Mouse (Mus musculus) spleen, postnatal 36 days (tissue): Measurements from ENCODE around the gene Adam6b.
"Not testable (repeated sequence)": the region's sequence is repeated elsewhere in the genome, so short reads cannot be mapped to it uniquely, and the experiment has no call there.

Experiments
- DNase-seq, 2 experiments: peaks; one replicate each; pipeline ENCODE4 v3.0.0; 2022; ENCODE audit warnings: low spot score in 2 of 2, mixed read lengths in 1 of 2

Adam6b gene

DNA sequence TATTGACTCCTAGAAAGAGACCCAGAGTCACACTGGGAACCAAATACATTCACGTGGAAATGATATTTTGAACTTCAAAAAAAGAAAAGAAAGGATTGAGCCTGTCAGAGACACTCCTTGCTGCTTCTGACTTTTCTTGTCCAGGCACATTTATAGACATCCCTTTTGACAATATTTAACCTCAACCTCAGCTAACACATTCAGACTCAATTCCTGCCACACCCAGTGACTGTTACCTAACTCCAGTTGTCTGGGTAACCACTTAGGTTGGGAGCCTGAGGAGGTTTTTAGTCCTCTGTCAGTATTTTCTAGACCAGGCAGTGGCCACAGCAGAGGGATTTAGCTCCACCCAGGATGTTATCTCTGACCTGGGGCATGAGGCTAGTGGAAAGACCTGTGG, at the start of gene Adam6b:
Adam6b (plus strand) TSS at position 301 of the 400 bp plus-strand sequence.
- DNase-seq = not testable (repeated sequence)

DNA sequence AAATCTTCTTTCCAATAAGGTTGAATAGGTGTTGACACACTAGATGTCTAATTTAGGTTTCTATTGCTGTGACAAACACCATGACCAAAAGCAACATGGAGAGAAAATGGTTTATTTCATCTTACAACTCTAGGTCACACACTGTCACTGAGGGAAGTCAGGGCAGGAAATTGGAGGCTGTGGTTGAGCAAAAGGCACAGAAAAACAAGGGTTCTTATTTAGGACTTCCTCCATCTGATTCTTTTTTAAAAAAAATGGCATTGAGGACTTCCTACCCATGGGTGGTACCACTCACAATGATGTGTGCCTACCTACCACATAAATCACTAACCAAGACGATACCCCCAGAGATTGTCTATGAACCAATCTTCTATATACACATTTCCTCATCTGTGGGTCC, 43.2 kb upstream of the Adam6b start:
- DNase-seq = peak; percentile 27 to 42

DNA sequence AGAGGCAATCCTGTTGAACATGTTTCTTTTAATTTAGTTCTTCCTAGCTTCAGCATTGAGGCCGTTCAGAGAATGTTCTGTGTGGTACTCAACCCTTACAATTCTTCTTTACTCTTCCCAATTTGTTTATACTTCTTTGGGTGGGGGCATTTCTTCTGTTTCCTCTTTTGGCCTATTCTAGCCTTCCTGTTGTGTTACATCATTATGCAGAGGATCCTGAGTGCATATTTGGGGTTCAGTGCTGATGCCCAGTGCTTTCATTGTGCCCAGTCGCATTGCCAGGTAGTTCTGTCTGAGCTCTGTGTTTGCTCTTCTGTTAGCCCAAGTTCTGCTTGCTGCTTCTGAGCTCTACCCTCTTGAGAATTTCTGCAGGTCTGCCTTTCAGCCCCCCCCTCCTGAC, 13.1 kb upstream of the Adam6b start:
- DNase-seq = no peak

DNA sequence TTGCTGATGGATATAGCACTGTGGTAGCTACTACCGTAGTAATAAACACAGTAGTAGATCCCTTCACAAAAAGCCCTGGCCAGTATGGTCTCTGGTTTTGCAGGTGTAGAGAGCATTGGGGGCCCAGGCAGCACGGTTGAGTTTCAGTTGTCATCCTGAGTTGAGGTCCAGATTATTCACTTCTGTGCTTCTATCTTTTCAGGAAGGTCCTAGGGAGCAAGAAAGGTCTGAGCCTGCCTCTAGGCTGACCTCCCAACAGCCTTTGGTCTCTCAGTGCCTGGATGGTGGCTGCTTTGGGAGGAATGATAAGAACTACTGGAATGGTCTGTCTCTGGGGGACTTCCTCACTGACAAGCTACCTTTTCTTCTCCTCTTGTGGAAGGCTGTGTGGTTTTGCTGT, 7.2 kb upstream of the Adam6b start:
- no peak for DNase-seq

DNA sequence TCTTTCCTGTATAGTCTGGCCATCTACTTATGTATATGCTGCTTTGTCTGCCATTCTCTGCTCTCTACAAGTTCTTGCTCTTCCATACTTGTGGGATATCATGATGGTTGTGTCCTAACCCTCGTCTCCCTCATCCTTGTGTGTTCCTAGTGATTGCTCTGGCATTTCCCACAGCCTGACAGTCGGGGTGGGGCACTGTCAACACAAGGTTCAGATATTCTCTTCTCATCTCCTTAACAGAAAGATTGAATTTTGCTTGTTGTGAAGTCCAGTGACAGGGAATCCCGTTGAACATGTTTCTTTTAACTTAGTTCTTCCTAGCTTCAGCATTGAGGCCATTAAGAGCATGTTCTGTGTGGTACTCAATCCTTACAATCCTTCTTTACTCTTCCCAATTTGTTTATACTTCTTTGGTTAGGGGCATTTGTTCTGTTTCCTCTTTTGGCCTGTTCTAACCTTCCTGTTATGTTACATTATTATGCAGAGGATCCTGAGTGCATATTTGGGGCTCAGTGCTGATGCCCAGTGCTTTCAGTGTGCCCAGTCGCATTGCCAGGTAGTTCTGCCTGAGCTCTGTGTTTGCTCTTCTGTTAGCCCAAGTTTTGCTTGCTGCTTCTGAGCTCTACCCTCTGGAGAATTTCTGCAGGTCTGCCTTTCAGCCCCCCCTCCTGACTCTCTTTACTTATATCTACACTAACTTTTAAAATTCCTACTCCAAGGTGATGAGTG, 6.5 kb upstream of the Adam6b start:
- DNase-seq = no peak

DNA sequence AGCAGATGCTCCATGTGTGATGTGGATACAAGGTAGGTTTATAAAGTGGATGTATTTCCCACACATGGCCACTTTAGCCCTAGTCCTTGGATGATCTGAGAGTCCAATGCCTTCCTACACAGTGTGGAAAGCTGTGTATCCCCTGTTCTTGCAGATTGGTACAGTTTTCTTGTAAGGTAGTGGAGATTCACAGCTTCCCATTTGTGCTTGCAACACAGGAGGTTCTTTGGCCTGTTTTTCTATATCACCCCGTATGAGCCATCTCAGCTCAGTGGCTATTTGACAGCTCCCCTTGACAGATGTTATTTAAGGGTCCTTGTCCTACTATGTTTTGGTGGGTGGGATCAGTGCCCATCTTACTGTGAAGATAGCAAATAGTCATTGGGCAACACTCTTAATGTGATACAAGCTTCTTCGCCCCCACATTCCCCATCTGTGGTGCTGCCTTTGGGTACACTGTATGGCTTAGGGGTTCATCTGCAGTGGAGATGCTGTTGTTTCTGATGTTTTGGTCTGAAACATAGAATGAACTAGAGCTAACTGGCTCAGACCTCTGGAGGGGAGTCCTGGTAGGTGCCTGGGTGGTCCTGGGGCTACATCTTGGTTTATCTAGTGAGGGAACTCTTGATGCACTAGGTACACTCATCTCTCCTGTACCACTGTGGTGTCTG, 5.7 kb upstream of the Adam6b start:
- DNase-seq = no peak

DNA sequence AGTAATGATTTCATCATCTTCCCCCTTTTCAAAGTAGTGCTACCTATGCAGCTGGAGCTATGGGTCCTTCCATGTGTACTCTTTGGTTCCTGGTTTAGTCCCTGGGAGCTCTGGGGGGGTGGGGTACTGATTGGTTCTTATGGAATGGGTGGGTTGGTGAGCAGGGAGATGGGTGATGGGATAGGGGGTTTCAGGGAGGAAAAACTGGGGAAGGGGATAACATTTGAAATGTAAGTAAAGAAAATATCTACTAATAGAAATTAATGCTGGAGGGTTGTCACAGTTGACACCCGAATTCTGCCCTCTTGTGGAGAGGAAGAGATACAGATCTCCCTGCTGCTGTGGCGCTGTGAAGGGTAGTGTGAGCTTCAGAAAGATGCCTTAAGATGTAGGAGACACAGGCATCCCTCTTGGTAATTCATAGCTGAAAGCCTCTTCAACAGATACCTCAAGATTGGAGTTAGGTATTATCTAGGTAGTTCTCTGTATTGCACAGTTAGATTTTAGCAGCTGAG, 4.3 kb upstream of the Adam6b start:
- peak in 1 of 2 experiments; percentile 40 for DNase-seq

DNA sequence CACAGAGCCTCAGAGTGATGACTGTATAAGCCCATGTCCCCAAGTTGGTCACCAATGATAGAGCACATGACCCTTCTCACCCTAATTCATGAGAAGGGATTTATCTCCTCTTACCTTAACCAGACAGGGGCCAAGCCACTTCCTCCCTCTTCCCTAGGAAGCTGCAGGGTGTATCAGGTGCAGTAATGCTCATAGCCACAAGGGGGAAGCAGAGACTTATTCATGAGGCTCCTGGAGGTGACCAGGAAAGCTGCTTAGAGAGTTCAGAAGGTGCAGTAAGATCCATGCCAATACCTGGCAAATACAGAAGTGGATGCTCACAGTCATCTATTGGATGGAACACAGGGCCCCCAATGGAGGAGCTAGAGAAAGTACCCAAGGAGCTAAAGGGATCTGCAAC, 1.6 kb upstream of the Adam6b start:
- peak; percentile 45 to 61 for DNase-seq

DNA sequence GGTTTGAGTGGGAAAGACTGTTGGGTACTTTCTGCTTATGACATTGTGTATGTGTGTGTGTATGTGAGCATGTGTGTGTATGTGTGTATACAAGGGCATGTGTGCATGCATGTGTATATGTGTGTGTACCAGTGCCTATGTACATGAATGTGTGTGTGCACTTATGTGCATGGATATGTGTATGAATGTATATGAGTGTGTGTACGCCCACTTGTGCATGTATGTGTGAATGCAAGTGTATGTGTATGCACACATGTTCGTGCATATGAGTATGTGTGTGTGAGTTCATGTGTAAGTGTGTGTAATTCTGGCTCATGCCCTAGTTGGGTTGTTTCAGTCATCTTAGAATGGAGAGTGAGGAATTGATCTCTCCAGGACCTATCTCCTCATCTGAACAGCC, 36.6 kb downstream of the Adam6b start:
- DNase-seq = no peak
